Mouse (Mus musculus) stomach, postnatal 0 days (tissue): ENCODE measurements around the gene Ryr1.

Experiments used
- CTCF ChIP-seq: IDR thresholded peaks from 2 replicates; pipeline ENCODE4 v1.5.1; 2016; ENCODE audit warnings: antibody characterized with exemption, low read depth, mild to moderate bottlenecking, moderate library complexity
- EP300 ChIP-seq: optimal IDR thresholded peaks from 2 replicates; pipeline ENCODE3; 2016; ENCODE audit warnings: antibody characterized with exemption

- TF ChIP-seq CTCF, result no peak
- no peak for TF ChIP-seq EP300
Observed at GRCm38 (mm10) chr7:29048615-29049014, 76.4 kb downstream of the Ryr1 start.
